Mouse (Mus musculus) stomach, postnatal 0 days (tissue): ENCODE results near the gene Slc38a2.

ENCODE experiments used
- CTCF ChIP-seq: IDR thresholded peaks from 2 replicates; pipeline ENCODE4 v1.5.1; 2016; ENCODE audit warnings: antibody characterized with exemption, low read depth, mild to moderate bottlenecking, moderate library complexity
- EP300 ChIP-seq: optimal IDR thresholded peaks from 2 replicates; pipeline ENCODE3; 2016; ENCODE audit warnings: antibody characterized with exemption

DNA sequence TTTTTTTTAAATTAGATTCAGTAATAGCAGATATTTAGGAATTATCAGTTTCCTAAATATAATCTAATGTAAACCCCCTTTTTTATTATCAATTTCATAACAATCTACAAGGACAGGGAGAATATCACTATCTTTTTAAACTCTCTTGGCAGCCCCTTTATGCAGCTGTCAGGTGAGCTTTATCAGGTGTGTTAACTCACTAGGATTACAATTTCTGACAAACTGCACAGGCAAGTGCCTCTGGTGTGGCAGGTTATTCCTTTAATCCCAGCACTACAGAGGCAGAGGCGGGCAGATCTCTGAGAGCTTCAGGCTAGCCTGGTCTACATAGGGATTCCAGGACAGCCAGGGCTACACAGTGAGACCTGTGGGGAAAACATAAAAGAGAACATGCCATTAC lies 45.8 kb upstream of the Slc38a2 start:
- TF ChIP-seq CTCF (no peak), EP300 (no peak)
